Mouse (Mus musculus) right cerebral cortex, adult 18-20 months (tissue): Measurements from ENCODE around the gene Gm14308.
"Not testable (repeated sequence)": the region's sequence is repeated elsewhere in the genome, so short reads cannot be mapped to it uniquely, and the experiment has no call there.

Experiments used
- DNase-seq: peaks from one replicate; pipeline ENCODE4 v3.0.0; 2022; ENCODE audit warnings: mixed read lengths

Gene Gm14308

GRCm38 (mm10) chr2:176636244-176636643, at the start of gene Gm14308:
Gm14308 (minus strand) TSS chr2:176636344.
- not testable (repeated sequence) for DNase-seq

GRCm38 (mm10) chr2:176670222-176670621, 34.1 kb upstream of the Gm14308 start, which contains the start of gene Zfp973:
Zfp973 (plus strand) TSS chr2:176670522.
- not testable (repeated sequence) for DNase-seq
